Mouse (Mus musculus): ENCODE measurements at regions not wholly inside any gene's neighbourhood (a gene's known extent, or its start where the extent isn't known, plus 50 kb on each side); places are given as distances from the start of the nearest gene placed in this dataset.

- DNase-seq (ENCODE audit: low read depth, low spot score): no peak
These were observed 236.7 kb downstream of the Gm10260 start for GRCm38 (mm10) chr13:97523523-97524412.

DNA sequence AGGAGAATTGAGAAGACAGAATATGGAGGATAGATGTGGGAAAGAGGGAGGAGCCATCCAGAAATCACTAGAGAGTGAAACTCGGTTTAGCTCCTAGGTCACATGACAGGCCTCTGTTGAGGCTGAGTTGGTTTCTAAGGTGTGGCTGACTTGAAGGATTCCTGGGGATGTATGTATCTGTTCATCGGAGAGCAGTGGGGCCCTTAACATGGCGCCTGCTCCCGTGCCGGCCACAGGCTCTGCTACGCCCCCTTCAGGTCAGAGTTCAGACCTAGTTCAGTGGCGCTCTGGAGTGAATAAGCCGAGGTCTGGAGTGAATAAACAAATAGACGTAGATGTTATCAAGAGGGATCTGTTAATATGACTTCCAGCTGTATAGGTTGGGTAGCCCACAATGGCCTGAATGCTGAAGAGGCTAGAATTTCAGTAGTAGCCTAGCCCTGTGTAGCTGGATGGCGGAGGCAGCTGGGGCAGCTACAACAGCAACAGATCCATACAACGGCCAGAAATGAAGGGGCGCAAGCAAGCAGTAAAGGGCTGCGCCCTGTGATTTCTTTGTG, 239.4 kb downstream of the Gm10260 start:
- no peak for DNase-seq (ENCODE audit: low read depth, low spot score)

DNA sequence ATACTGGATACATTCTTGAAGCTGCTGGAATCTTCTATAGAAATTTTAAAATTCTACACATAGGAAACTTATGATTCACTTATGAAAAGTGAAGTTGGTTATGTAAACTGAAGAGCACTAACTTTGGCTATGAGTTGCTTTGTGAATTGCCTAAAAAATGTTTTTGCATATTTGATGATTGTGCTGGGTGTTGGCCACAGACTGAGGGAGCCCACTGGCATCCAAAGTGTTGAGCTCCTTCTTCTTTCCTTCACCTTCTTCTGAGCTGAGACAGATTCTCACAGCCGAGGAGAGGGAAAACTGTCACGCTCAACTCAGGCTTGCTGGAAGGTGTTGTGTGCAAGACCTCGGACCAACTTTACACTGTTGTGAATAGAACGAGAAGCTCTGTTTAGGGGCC, 243.7 kb downstream of the Gm10260 start:
- peak; percentile 54 for DNase-seq (ENCODE audit: low read depth, low spot score)

- DNase-seq (ENCODE audit: low read depth, low spot score): no peak
These were observed 245.9 kb downstream of the Gm10260 start for GRCm38 (mm10) chr13:97514421-97515066.

GRCm38 (mm10) chr13:97512521-97512920, 247.9 kb downstream of the Gm10260 start:
- DNase-seq (ENCODE audit: low read depth, low spot score): no peak

DNA sequence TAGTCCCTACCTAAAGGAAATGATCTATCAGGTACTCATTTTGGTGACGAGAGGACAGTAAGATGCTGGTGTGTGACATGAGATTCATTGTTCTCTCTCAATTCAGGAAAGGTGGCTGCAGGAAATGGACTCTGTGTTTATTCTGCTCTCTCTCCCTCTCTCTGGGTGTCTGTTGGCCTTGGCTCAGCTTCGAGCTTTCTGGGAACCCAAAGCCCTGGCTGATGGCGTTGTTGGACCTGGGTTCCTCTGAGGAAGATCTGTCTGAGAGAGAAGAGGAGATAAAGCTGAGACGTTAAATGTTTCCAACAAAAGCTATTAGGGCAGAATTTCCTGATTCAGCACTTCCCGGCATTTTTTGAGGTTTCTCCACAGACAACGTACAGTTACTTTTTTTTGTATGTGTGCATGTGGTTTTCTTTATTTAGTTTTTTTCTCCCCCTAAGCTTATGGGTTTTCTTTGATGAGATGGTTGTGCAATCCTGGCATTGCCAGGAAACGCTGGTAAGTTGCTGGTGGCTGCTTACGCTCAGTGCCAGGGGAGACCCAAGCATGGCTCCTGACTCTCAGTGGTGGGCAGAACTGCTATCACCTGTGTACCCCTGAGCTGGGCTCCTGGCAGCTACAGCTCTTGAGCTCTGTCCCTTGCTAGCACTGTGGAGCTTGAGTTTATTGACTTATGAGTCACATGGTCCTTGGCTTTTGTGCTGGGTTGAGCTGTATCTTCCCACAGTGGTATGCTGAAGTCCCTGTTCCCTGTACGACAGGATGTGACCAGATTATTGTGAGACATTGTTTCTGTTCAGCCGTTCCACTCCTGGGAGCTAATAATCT, 249.8 kb downstream of the Gm10260 start:
- no peak for DNase-seq (ENCODE audit: low read depth, low spot score)

- DNase-seq (ENCODE audit: low read depth, low spot score): no peak
These were observed 255.5 kb downstream of the Gm10260 start for GRCm38 (mm10) chr13:97504949-97505348.

DNA sequence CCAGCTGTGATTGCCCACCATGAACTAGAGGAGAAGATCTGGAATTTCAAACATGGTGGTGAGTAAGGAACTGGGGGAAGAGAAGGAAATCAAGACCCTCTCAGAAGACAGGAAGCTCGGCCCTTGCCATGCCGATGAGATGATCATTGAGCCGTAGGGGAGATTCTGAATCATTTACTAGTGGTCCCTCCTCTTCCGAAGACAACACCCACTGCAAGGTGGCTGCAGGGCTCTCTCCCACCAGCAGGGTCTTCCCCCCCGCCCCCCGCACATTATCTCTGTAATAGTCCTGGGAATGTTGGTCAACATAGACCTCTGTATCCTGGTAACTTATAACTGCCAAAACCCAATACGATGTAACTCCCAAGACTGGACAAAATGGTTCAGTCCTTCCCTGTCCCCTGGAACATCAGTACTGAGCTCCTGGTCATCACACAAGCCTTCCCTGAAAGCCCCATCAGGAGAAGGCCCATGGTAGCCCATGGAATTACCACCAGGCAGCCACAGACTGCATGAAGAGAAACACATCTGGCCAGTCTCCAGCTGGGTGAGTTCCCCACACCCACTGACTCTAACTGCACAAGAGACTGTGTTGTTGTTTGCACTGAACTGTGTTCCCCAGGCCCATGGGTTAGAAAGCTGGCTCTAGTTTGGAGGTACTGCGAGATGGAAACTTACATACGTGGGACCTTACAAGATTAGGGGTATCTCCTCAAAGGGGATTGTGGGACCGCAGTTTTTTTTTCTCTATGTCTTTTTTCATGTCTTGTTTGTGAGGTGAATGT, 256.3 kb downstream of the Gm10260 start:
- DNase-seq (ENCODE audit: low read depth, low spot score): no peak

DNA sequence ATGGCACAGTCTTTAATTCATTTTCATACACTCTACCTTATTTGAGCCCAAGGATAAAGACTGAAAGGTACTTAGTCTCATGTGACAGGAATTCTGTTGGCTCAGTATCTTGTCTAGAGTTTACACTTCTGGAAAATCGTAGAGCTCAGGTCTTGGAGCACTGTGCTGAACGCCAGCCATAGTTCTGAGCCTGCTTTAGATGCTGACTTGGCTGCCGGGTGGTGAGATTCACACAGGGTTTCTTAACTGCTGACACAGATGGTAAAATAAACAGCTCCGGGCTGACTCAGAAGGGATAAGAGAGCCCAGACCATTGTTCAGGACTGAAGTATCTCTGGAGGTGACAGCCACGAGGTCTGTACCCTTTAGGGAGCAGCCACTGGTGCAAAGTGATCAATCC, 257.0 kb downstream of the Gm10260 start:
- peak; percentile 69 for DNase-seq (ENCODE audit: low read depth, low spot score)

DNA sequence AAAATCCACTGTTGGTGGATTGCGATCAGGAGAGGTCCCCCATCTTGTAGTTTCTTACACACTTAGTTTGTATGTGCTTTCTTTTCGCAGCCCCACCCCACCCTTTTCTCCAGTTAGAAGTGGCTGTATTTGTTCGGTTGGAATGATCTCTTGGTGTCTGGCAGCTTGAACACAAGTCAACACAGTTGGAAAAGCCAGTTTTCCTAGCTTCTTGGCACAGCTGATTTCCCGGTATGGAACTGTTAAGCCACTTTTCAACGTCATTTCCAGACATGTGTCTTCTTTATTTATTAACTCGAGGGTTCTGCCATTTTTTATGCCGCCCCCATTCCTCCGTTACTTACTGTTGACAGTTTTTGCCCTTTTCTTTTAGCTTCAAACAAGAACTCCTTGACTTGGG, 259.2 kb downstream of the Enc1 start:
- no peak for DNase-seq (ENCODE audit: low read depth, low spot score)

DNA sequence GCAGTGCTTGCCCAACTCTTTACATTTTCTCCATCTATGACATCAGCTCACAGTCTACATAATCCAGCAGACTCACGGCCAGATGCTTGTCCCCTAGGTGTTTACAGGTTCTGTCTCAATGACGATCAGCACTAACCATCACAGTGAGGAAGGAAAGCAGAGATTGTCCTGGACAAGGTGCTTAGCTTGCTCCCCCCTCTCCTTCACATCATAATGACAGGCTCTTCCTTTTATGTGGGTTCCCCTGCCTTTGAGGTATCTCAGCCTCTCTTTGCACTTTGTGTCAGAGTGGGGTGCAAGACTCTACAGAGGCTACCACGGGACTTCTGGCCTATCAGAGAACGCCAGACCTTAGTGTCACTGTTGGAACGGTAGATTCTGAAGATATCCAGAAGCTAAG, 258.1 kb downstream of the Enc1 start:
- no peak for DNase-seq (ENCODE audit: low read depth, low spot score)

- no peak for DNase-seq (ENCODE audit: low read depth, low spot score)
These were observed 257.0 kb downstream of the Enc1 start for GRCm38 (mm10) chr13:97497928-97498327.

DNA sequence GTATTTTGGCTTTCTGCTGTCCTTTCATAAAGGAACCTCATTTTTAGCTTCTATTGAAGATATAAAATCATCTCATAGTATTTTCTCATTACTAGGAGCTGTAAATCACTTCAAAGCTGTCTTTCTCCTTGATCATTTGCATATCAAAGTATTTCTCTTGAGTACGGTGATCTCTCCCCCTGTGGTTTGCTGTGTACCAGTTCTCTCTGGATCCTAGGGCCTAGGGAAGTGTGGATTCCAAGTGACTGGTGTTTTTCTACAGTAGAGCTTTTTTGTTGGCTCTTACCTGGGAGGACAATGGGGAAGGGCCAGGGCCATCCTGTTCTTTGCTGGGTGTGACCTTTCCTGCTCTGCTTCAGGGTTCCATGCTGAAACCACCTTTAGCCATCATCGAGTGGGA, 253.9 kb downstream of the Enc1 start:
- no peak for DNase-seq (ENCODE audit: low read depth, low spot score)

- DNase-seq (ENCODE audit: low read depth, low spot score): no peak
These were observed 252.9 kb downstream of the Enc1 start for GRCm38 (mm10) chr13:97493836-97494235.

GRCm38 (mm10) chr13:97492958-97493735, 252.2 kb downstream of the Enc1 start:
- DNase-seq (ENCODE audit: low read depth, low spot score): peak; percentile 60

- DNase-seq (ENCODE audit: low read depth, low spot score): peak; percentile 87
These were observed 251.3 kb downstream of the Enc1 start for GRCm38 (mm10) chr13:97491865-97492847.

GRCm38 (mm10) chr13:97490131-97490530, 249.2 kb downstream of the Enc1 start:
- no peak for DNase-seq (ENCODE audit: low read depth, low spot score)

- DNase-seq (ENCODE audit: low read depth, low spot score): no peak
These were observed 248.8 kb downstream of the Enc1 start for GRCm38 (mm10) chr13:97489721-97490120.

DNA sequence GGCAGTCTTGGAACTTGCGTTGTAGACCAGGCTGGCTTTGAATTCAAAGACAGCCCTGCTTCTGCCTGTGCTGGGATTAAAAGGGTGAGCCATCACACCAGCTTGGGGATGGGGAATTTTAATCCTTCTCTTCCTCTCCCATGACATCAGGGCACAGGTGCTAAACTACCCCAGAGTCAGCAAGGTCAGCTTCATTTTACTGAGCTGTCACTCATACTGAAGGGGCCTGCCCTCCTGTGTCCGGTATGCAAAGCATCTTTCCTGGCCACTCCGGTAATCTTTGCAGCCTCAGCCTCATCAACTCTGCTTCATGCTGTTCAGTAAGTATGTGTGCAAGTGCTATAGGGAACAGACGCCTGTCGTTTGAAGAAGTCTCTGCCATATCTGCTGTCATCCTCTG, 248.1 kb downstream of the Enc1 start:
- no peak for DNase-seq (ENCODE audit: low read depth, low spot score)

All from brain, adult 2 months (tissue).